Mouse (Mus musculus) kidney, postnatal 0 days (tissue): ENCODE measurements around the gene Rad9b. TPM values are rescaled to one million over a fixed set of nuclear protein-coding genes. Genes with fewer than 3 reads are reported as not detected.

Experiments used
- ATAC-seq: fragments of 200-750 bp; cut with Nextera tagmentation; replicated peaks from 2 replicates; pipeline ENCODE4 v1.8.0; 2017; ENCODE audit warnings: low read depth, moderate number of reproducible peaks, moderate TSS enrichment, moderate library complexity; ENCODE audit not compliant: low FRiP score
- DNase-seq: peaks from one replicate; pipeline ENCODE4 v3.0.0-alpha.2; 2016; ENCODE audit warnings: low spot score
- H3K27ac ChIP-seq: fragments of 300-500 bp; sonication (generic); 2 replicates; pipeline ENCODE4 v1.5.1; 2014; ENCODE audit warnings: mild to moderate bottlenecking
- H3K27me3 ChIP-seq: fragments of 300-500 bp; sonication (generic); 2 replicates; pipeline ENCODE4 v1.6.1; 2014; ENCODE audit warnings: low read length, mixed read lengths; ENCODE audit not compliant: insufficient read depth
- H3K36me3 ChIP-seq: fragments of 300-500 bp; sonication (generic); 2 replicates; pipeline ENCODE4 v1.6.1; 2014; ENCODE audit warnings: low read length, mixed read lengths; ENCODE audit not compliant: insufficient read depth
- H3K4me1 ChIP-seq: fragments of 300-500 bp; sonication (generic); replicated peaks from 2 replicates; pipeline ENCODE4 v1.6.1; 2014; ENCODE audit warnings: antibody characterized with exemption, low read length, mixed read lengths; ENCODE audit not compliant: insufficient read depth
- H3K4me2 ChIP-seq: fragments of 300-500 bp; sonication (generic); 2 replicates; pipeline ENCODE4 v1.6.1; 2014; ENCODE audit warnings: mild to moderate bottlenecking, low read length, moderate library complexity, mixed read lengths
- H3K4me3 ChIP-seq: fragments of 300-500 bp; sonication (generic); replicated peaks from 2 replicates; pipeline ENCODE4 v1.5.1; 2014; ENCODE audit warnings: low read depth, low read length
- H3K9ac ChIP-seq: fragments of 300-500 bp; sonication (generic); 2 replicates; pipeline ENCODE4 v1.6.1; 2014; ENCODE audit warnings: low read depth, low read length
- H3K9me3 ChIP-seq: fragments of 300-500 bp; sonication (generic); replicated peaks from 2 replicates; pipeline ENCODE4 v1.6.1; 2016; ENCODE audit warnings: low read length, inconsistent platforms, mixed read lengths
- CTCF ChIP-seq: IDR thresholded peaks from 2 replicates; pipeline ENCODE4 v1.5.1; 2016; ENCODE audit warnings: antibody characterized with exemption, low read depth, mild to moderate bottlenecking, moderate library complexity
- WGBS: fragments of 180-500 bp; shearing (Covaris S2); extraction: QIAGEN DNeasy Blood & Tissue Kit; methylation state at CpG from one replicate; pipeline ENCODE4 v1.1.7; 2014; 5-methylcytosine and 5-hydroxymethylcytosine counted together
- polyA plus RNA-seq: library from polyadenylated mRNA; unstranded; fragments of >200 nt; fragmentation: Nextera tagmentation; extraction: Ambion mirVana; gene quantifications from 2 replicates; pipeline ENCODE4 v1.2.1, GENCODE M21; 2015

The Rad9b gene
- polyA plus RNA-seq, 1 experiment from 2014 or later: 11.8 TPM

DNA sequence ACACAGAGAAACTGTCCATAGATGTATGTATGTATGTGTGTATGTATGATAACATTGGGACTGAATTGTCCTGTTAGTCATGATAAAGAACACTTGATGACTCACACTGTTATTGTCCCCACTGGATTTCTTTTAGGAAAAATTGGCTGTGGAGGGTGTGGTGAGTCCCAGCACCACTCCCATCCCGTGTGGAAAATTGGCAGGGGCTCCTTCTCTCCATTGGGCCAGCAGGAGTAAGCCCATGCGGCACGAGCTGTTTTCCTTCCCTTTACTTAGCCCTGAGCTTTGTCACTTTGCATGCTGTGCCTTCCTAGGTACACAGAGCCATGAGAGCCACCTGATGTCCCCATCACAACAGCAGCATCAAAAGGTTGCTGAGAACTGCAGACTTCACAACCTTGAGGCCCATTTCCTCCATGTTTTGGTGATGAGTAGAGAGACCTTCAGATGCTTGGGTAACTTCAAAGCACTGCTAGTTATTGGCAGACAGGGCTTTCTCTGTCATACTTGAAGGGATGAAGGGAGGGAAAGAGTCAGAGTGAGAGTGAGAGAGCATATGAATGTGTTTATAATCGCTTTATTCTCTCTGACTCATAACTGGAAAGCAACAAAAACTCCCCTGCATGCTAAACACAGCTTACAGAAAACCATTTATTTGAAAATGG is 65.8 kb downstream of the Rad9b start:
- Histone ChIP-seq H3K27me3 (no peaks in the 10 kb centered on the region), H3K36me3 (no peaks in the 10 kb centered on the region), H3K4me1 (peaks cover 6% of the 10 kb centered on the region; the same call in 1 of the 2 replicates), H3K9ac (no peak overlapping the region), H3K4me2 (no peak overlapping the region), H3K27ac (no peak overlapping the region), H3K4me3 (no peak overlapping the region), H3K9me3 (no peaks in the 10 kb centered on the region)
- WGBS: 84% methylated on average over 4 of the region's 4 CpGs
- DNase-seq (no peak), ATAC-seq (no peak)
- TF ChIP-seq CTCF: no peak

DNA sequence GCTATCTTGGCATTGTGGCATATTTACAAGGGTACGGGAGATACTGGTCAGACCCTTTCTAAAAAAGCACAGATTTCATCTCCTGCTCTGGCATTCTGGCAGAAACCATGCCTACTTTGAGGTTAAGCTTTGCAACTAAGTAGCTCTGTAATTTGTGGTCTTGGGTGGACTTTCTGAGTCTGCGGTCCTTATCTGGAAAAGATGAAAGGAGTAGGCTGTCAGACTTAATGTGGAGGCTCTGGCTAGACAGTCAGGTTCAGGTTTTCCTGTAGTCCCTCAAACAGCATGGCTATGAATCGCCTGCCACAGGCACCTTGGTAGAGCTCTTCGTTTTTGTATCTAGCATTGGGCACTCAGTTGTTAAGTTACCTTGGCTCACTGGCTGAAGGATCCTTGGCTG is 67.0 kb downstream of the Rad9b start:
- ATAC-seq: no peak
- no peaks in the 10 kb centered on the region for H3K27me3 ChIP-seq
- no peak overlapping the region for H3K4me3 ChIP-seq
- no peaks in the 10 kb centered on the region for H3K9me3 ChIP-seq
- H3K27ac ChIP-seq: no peak overlapping the region
- no peak overlapping the region for H3K9ac ChIP-seq
- TF ChIP-seq CTCF: no peak
- no peak overlapping the region for H3K4me2 ChIP-seq
- DNase-seq: no peak
- 87% methylated on average over 4 of the region's 4 CpGs for WGBS
- H3K4me1 ChIP-seq: peaks cover 6% of the 10 kb centered on the region; the same call in 1 of the 2 replicates
- no peaks in the 10 kb centered on the region for H3K36me3 ChIP-seq

DNA sequence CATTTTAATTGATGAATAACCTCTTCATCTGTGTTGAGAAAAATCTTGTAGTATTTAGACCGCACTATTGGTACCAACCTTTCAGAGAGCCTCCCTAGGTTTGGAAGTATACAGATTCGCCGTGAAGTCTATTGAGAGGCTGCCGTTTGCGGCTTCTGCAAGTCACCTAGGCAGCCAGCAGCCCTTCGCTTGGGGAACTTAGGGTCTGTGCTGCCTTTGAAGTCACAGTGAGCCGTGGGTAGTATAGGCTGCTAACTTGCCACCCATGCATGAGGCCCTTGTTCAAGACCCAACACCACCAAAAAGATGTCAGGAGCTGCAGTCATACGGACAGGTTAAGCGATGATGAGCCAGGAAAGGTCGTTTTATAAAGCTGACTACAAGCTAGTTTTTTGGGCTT is 67.8 kb downstream of the Rad9b start:
- Histone ChIP-seq H3K4me2 (peak overlapping the region; percentile 87; the same call in 1 of the 2 replicates), H3K27ac (no peak overlapping the region), H3K9ac (no peak overlapping the region; the same call in 1 of the 2 replicates), H3K27me3 (no peaks in the 10 kb centered on the region), H3K4me3 (no peak overlapping the region), H3K9me3 (no peaks in the 10 kb centered on the region), H3K36me3 (no peaks in the 10 kb centered on the region), H3K4me1 (peaks cover 6% of the 10 kb centered on the region; the same call in 1 of the 2 replicates)
- ATAC-seq: no peak
- 90% methylated on average over 10 of the region's 10 CpGs for WGBS
- no peak for DNase-seq
- TF ChIP-seq CTCF: no peak

DNA sequence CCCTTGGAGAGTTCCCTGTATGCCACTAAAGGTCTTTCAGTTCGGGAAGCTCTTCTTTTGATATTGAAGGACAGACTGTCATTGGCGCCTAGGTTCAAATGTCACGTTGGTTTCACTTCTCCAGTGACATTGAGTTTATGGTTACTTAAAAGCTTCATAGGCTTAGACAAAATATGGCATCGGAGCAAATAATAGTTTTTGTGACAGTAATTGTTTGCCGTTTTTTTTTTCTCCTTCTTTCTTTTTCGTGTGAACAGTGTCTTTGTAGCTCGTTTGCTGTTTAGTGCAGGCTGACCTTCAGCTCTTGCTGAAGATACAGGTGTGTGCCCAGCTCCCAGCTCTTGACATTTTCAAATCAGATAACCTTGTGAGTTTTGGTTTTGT is 68.3 kb downstream of the Rad9b start:
- no peak for TF ChIP-seq CTCF
- Histone ChIP-seq H3K4me2 (peak overlapping the region; percentile 87), H3K4me3 (peak overlapping the region; percentile 98), H3K27ac (no peak overlapping the region), H3K9me3 (no peaks in the 10 kb centered on the region), H3K36me3 (no peaks in the 10 kb centered on the region), H3K4me1 (peaks cover 6% of the 10 kb centered on the region; the same call in 1 of the 2 replicates), H3K27me3 (no peaks in the 10 kb centered on the region), H3K9ac (peak overlapping the region; percentile 94)
- ATAC-seq: no peak
- WGBS: 50% methylated on average over 7 of the region's 7 CpGs
- DNase-seq: no peak

DNA sequence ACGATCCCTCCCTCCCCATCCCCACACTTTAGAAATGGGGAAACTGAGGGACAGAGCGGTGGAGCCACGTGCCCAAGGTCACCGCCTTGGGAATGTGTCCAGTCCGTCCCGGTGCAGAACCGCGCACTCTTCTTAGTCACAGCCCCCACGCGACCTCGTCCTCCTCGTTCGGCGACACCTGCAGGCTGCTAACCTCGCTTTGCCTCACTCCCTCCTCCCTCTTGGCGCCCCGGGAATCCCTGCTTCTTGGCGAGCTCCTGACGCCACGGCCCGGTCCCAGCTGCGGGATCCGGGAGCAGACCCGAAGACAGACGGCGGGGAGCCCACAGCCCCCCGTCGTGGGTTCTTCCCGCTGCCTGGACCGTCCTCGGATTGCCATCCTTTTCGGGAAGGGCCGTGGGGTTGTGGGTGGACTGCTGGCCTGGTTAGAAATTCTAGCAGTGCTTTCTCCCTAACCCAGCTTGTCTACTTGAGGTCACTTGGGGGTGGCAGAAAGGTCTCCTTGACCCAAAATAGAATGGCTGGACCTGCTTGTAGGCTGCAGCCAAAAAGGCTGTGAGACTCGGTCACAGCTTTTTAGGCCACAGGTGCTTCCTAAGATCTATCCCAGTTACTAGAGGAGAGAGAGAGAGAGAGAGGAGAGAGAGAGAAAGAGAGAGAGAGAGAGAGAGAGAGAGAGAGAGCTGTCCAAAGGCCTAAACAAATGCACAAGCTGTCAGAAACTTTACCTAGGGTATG is 68.8 kb downstream of the Rad9b start:
- Histone ChIP-seq H3K27ac (peak overlapping the region; percentile 92; the same call in 1 of the 2 replicates), H3K4me1 (peaks cover 12% of the 10 kb centered on the region; the same call in 1 of the 2 replicates), H3K4me3 (peak overlapping the region; percentile 98), H3K9me3 (no peaks in the 10 kb centered on the region), H3K9ac (peak overlapping the region; percentile 94), H3K4me2 (peak overlapping the region; percentile 87), H3K36me3 (no peaks in the 10 kb centered on the region), H3K27me3 (no peaks in the 10 kb centered on the region)
- 2% methylated on average over 33 of the region's 34 CpGs for WGBS
- TF ChIP-seq CTCF: peak; percentile 19; the same call in 1 of the 2 replicates
- ATAC-seq (peak; percentile 25; the same call in 1 of the 2 replicates), DNase-seq (peak; percentile 64)

DNA sequence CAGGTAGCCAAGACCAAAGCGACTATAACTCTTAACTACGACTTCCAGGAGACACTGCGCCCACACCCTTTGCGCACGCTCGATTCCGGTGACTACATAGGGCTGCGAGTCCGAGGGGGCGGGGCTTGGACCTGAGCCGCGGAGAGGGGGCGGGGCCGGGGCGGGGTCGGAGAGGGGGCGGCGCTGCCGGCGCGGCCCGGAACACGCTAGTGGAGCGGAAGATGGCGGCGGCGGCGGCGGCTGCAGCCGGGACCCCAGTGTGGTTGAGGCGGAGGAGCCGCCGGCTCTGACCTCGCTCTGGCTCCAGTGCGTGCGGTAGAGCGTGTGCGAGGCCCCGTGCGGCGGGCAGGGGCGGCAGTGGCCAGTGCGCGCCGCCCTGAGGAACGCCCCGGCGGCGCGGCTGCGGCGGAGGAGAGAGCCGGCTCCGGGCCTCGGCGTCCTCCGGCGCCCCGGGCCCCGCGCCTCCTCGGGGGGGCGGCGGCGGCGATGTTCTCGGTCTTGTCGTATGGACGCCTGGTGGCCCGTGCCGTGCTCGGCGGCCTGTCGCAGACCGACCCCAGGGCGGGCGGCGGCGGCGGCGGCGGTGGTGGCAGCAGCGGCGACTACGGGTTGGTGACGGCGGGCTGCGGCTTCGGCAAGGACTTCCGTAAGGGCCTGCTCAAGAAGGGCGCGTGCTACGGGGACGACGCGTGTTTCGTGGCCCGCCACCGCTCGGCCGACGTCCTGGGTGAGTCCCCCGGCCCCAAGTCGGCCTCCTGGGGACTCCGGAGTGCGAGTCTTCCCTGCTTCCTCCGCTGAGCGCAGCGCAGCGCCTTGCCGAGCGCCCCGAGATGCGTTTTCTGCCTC is 69.6 kb downstream of the Rad9b start, which contains the start of gene Pptc7:
Gene Pptc7 (plus strand): TSS at position 183 of the 846 bp plus-strand sequence.
- Histone ChIP-seq H3K27me3 (no peaks in the 10 kb centered on the region), H3K27ac (peak within 1 kb of the TSS; percentile 92), H3K36me3 (no peaks in the 10 kb centered on the region), H3K9ac (peak within 1 kb of the TSS; percentile 94), H3K4me2 (peak within 1 kb of the TSS; percentile 87), H3K4me3 (peak within 1 kb of the TSS; percentile 98), H3K9me3 (no peaks in the 10 kb centered on the region), H3K4me1 (peaks cover 12% of the 10 kb centered on the region; the same call in 1 of the 2 replicates)
- ATAC-seq (peak; percentile 91), DNase-seq (peak; percentile 96)
- no peak for TF ChIP-seq CTCF
- WGBS: under 1% methylated on average over 98 of the region's 114 CpGs
